Mouse (Mus musculus) layer of hippocampus, postnatal 14 days (tissue): ENCODE results near the gene Mapkapk2. TPM values are rescaled to one million over a fixed set of nuclear protein-coding genes. Genes with fewer than 3 reads are reported as not detected.

ENCODE experiments used
- DNase-seq, 2 experiments: peaks; one replicate each; pipeline ENCODE4 v3.0.0; 2021 to 2022; ENCODE audit warnings: low spot score in 2 of 2, mixed read lengths in 1 of 2
- total RNA-seq, 2 experiments: library from RNA; stranded (reverse); gene quantifications; 2 replicates each; pipeline ENCODE4 v1.2.3; 2021

Gene Mapkapk2
- total RNA-seq, 2 experiments from 2014 or later: 26.1 to 30.4 TPM

- DNase-seq: peak; percentile 9 to 31
These were observed 74.9 kb downstream of the Mapkapk2 start for GRCm38 (mm10) chr1:131022591-131023249.

- DNase-seq: no peak
These were observed 75.6 kb downstream of the Mapkapk2 start for GRCm38 (mm10) chr1:131021900-131022590.

DNA sequence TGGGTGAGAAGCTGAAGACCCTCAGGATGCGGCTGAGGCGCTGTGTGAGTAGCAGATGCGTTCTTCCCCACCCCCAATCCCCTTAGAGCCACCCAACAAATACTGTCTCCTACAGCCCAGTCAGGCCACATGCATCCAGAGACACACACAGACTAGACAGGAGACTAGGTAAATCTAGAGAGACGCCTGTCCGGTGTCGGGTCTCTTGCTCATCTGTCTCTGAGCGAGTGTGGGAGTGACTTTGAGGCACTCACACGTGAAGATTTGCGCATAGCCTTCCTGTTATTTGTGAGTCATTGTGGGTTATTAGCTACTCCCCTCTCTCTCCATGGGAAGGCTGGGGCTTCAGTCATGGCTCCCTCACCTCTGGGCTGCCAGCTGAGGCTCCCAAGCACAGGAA lies 76.2 kb downstream of the Mapkapk2 start:
- no peak for DNase-seq

DNA sequence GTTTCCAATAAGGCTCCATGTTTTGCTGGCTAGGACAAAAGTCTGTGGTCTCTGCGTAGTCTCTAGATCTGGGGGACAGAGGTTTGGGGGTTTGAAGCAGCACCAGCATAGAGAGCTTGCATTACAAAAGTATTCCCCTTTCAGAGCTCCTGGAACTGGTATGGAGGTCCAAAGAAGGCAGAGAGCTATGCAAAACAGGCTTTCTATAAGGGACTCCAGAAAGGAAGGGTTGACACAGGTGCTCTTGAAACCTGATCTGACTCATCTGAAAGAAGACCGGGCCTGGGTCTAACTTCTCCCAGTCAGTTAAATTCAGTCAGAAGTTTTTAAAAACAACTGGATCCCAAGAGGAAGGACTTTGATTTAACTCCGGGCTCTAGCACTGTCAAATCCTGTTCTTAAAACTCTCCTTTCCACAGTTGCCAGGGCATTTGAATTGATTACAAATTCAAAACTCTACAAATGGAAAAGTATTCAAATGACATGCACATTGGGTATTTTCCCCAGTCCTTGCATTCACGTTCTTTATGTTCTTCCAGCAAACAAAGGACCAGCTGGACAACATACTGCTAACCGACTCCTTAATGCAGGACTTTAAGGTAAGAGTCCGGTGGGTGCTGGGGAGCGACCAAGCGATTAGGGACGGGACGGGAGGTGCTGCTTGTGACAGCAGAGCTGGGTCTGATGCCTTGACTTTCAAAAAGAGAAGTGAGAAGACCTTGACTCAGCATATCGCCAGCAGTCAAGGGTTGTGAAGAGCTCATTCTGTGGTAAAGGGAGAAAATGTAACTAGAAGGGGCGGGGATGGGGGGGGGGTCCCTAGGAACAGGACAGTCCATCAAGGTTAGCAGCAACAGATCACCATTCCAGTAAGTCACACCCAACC lies 77.0 kb downstream of the Mapkapk2 start:
- no peak for DNase-seq

- DNase-seq: no peak
These were observed 78.0 kb downstream of the Mapkapk2 start, which contains the start of gene Il10 for GRCm38 (mm10) chr1:131019492-131020098. Gene Il10 (plus strand): TSS chr1:131019845.

GRCm38 (mm10) chr1:131015879-131016278 lies 81.7 kb downstream of the Mapkapk2 start:
- DNase-seq: no peak

GRCm38 (mm10) chr1:131015281-131015680 lies 82.3 kb downstream of the Mapkapk2 start:
- DNase-seq: no peak

DNA sequence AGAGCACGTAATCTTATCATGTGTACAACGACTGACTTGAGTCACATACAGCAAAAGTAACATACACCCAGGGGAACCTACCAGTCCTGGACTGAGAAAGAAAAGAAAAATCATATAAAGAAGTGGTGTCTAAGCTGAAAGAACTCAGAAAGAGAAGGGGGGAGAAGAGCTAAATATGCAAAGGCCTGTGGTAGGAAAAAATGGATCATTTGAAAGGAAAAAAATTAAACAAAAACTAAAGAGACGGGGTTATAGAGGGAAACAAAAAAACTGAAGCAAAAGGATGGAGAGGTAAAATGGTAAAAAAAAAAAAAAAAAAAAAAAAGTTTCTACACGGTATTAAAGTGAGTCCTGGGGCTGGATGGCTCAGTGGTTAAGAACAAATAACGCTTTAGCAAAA lies 83.7 kb downstream of the Mapkapk2 start:
- no peak for DNase-seq

GRCm38 (mm10) chr1:131012494-131012893 lies 85.1 kb downstream of the Mapkapk2 start:
- DNase-seq: no peak

- no peak for DNase-seq
These were observed 87.1 kb downstream of the Mapkapk2 start for GRCm38 (mm10) chr1:131010201-131011153.

- no peak for DNase-seq
These were observed 91.6 kb downstream of the Mapkapk2 start for GRCm38 (mm10) chr1:131006069-131006468.

Other genes with a start within 250 kb of the Mapkapk2 start
- gene Fcmr, start 232.2 kb downstream of the Mapkapk2 start, total RNA-seq: under 1 TPM in 1 of 2 experiments, not detected in 1; 0.46 TPM
- not detected for gene Il24, start 210.4 kb downstream of the Mapkapk2 start, total RNA-seq
- gene Il20, start 186.4 kb downstream of the Mapkapk2 start, total RNA-seq: not detected
- gene Il19, start 157.7 kb downstream of the Mapkapk2 start, total RNA-seq: not detected
- not detected for gene Il10, start 78.0 kb downstream of the Mapkapk2 start, total RNA-seq
- gene Dyrk3, start 40.5 kb upstream of the Mapkapk2 start, total RNA-seq: 10 to 100 TPM; 13.3 to 14.2 TPM
- 10 to 100 TPM; 38.8 to 39.2 TPM for gene Eif2d, start 55.4 kb upstream of the Mapkapk2 start, total RNA-seq
- gene Rassf5, start 147.4 kb upstream of the Mapkapk2 start, total RNA-seq: 10 to 100 TPM; 20.4 to 22.8 TPM
- 1 to 10 TPM; 3.0 to 3.9 TPM for gene Ikbke, start 181.8 kb upstream of the Mapkapk2 start, total RNA-seq